Mouse (Mus musculus) heart, postnatal 4 days (tissue): ENCODE measurements around the gene Brwd1. TPM values are rescaled to one million over a fixed set of nuclear protein-coding genes. Genes with fewer than 3 reads are reported as not detected.
"Not testable (repeated sequence)": the region's sequence is repeated elsewhere in the genome, so short reads cannot be mapped to it uniquely, and the experiment has no call there.

ENCODE experiments used
- DNase-seq: peaks from one replicate; pipeline ENCODE4 v3.0.0; 2021
- total RNA-seq, 2 experiments: library from RNA; stranded (reverse); gene quantifications; 2 replicates each; pipeline ENCODE4 v1.2.3; 2021

The Brwd1 gene
- total RNA-seq, 2 experiments from 2014 or later, result 101 to 109 TPM

DNA sequence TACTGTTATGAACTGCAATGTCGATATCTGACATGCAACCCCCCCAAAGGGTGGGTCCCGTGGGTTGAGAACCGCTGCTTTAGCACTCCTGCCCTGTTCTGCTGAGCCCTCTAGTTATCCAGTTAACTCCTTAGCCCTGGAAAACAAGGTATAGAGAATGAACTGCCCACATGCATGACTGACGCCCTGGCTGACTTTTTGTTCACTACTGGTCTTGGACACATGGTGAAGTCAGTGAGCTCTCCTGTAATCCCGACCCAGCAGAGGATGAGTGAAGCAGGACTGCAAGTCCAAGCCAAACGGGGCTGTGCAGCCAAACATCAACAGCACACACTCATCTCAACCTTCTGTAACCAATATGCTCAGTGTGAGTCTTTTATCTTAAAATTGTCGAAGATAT is 1.8 kb downstream of the Brwd1 start:
- no peak for DNase-seq

DNA sequence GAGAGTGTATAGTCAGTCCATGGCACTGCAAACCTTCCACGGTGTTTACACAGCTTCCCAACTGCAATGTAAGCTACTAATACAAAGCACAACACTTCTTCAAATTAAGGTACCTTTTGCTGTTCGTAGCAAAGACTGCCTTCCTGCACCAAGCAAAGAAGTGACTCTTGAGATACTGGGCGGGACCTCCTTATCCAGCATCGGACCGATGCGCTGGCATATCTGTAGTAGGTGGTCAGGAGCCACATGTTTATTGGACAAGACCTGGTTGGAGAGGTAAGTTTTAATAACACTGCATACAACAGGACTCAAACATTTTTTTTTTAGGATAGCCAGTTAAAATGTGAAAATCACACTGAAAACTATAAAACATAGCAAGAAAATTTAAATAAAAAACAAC is 14.0 kb downstream of the Brwd1 start:
- no peak for DNase-seq

DNA sequence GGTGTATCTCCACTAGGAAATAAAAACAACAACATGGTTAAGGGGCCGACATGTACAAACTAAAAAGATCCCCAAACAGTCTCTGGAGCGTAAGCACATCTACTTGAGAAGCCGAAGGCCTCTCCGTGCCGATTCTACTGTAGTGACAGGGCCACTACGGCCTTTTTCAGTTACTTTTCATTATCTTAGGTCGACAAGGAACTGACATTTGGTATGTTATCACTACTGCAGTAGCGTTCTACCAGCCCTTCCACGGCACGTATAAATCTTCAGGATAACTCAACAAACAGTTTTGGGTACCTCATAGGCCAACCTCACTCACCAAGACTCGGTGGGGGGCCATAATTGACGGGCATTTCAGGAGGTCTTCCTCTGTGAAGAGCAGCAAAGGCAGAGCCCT is 16.2 kb downstream of the Brwd1 start:
- no peak for DNase-seq

DNA sequence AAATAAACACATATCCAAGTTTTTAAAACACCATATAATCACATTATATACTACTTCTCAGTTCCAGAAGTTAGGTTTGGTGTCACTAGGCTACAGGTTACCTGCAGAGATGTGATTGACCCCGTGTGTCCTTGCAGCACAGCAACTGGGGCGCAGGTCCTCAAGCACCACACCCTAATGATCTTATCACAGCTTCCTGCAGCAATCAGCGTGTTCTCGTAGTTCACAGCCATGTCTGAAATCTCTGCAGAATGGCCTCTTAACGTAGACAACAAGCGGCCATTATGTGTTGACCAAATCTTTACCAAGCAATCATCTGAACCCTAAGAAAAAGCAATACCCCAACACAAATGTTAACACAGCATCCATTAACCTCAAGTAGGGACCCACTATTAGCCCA is 17.7 kb downstream of the Brwd1 start:
- DNase-seq, result no peak

DNA sequence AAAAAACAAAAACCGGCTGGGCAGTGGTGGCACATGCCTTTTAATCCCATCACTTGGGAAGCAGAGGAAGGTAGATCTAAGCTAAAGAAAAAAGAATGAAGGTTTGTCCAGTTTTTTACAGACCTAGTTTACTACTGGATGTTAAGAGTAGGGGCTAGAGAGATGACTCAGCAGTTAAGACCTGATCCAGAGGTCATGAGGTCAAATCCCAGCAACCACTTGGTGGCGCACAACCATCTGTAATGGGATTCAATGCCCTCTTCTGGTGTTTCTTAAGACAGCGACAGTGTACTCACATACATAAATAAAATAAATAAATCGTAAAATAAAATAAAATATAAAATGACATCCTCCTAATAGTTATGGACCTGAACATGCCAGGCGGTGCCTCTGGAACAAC is 38.2 kb downstream of the Brwd1 start:
- peak; percentile 52 for DNase-seq

DNA sequence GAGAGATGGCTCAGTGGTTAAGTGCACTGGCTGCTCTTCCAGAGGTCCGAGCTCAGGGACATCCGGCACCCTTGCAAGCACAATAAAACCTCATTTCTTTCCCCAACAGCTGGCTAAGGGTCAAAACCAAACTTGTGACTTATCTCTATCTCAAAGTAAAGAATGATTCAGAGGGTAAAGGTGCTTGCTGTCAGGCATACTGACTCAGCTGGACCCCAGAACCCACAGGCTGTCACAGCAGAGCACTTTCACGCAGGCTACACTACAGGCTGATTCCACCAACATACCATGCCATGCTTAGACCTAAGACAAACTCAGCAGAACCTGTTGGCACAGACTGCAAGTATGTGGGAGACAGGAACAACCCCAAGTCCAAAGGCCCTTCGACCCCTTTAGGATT is 41.6 kb downstream of the Brwd1 start:
- no peak for DNase-seq

DNA sequence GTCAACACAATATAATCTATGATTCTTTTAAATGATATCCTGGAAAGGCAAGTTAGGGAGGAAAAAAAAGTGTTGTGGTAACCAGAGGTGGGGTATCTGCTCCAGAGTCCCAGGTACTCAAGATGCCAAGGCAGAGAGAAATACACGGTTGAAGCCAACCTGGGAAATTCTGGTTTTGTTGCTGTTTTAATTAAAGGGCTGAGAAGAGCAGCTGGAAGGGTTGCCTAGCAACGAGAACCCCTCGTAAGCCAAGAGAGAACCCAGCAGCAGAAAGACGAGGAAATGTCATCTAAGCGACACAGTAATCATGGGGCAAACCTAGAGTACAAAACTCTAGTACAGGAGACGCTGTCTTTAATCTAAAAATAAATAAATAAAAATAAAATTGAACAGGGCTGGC is 42.8 kb downstream of the Brwd1 start:
- no peak for DNase-seq

DNA sequence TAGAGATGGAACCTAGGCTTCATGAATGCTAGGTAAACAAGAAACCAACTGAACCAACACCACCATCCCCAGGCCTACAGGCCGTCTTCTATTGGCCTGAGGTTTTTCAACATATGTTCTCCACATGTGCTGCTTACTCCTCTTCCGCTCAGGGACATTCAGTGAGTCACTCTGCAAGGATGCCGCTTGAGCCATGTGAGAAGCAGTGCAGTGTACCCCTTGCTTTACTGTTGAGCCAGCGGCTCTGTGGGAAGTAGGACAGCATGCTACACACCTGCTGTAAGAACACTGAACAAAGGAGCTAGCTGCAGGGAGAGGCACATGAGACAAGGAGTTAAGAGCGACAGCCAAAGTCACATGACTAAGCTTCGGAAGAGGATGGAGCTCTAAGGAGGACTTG is 47.9 kb downstream of the Brwd1 start:
- DNase-seq, result no peak

DNA sequence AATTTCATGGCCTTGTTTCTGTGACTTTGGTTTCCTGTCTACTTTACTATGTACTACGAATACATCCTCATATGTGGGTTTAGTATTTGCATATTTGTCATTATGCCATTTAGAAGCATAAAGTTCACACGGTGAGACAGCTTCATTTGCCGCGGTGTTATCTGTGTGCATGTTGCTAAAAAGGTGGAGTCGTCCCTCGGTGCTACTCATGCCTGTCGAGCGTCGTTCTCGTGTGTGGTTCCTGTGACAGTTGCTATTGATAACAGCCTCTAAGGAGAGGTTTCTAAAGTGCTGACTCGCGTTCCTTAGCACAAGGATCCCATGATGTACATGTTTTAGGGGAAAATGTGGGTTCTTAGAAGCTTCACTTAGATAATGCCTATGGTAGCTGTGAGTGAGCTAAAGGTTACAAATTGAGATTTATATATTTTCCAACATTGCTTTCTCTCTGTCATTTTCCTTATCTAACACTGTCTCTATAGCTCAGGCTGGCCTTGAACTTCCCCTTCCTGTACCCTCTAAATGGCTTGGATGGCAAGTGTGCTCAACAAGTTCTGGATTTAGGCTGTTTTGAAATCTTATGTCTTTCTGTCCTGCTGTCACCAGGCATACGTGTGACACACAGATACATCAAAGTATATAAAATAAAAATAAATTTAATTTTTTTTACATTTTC is 49.8 kb downstream of the Brwd1 start:
- DNase-seq, result no peak

DNA sequence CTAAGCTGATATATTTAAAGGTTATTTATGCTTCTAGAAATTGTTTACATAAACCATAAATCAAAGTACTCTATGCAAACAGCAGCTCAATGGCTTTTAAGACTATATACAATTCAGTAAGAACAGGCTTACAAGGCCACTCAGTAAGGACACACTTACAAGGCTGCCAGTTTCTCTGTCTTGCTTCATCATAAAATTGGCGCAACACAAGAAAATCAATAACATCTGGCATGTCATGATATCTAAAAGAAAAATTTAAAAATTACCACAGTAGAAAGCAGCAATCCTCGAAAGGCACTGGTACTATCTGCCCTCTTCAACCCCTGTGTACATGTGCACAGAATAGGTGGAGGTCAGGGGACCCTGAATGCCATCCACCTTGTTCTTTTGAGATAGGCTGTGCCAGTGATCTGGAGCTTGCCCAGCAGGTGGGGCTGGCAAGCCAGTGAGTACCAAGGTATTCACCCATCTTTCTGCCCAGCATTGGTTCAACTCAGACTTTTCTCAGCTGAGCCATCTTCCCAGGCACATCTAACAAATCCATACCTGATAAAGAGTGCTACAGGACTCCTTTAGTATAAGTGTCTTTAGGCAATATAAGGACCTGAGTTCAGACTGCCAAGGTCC is 51.7 kb downstream of the Brwd1 start:
- DNase-seq, result peak; percentile 30

DNA sequence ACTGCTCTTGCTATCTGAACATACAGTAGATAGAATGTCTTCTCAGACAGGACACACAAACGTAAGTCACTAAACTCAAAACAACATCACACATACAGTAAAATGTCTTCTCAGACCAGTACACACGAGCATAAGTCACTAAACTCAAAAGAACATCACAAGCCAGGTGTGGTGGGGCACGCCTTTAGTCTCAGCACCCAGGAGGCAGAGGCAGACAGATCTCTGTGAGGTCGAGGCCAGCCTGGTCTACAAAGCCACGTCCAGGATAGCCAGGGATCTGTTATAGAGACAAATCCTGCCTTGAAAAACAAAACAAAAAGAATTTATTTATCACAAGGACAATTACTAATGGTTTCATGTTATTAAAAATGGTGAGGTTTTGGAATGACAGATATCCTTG is 56.1 kb downstream of the Brwd1 start:
- DNase-seq, result no peak

DNA sequence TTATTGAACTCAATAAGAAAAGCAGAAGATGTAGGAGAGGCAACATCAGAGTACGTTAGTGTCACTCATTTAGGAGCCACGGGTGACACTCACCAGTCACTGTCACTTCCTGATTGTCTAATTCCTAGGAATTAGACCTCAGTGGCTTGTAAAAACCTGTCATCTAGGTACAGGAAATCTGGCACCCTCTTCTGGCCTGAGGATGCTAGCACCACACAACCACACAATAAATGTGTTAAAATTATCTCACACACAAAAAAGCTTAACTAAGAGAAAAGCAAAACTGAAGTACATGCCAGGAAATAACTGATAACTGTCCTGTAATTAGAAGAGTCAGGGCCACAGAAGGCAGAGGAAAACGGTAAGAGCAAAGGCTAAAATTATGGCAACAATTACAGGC is 57.1 kb downstream of the Brwd1 start:
- DNase-seq, result no peak

DNA sequence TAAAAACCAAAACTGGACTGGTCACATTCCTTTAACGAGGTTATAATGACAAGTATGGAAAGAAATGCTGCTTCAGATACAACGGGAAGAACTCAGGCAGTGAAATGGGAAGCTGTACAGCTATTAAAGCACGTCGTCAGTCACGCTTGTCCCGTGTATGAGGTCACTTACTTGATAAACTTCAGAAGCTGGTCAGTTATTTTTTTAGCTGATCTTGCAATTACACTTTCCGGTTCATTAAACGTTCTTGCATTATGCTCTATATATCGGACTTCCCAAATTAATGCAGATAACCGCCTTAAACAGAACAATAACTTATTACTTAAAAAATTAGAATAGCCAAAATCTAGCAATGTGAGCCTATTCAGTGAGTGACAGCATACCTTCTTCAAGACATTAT is 61.3 kb downstream of the Brwd1 start:
- DNase-seq, result no peak

DNA sequence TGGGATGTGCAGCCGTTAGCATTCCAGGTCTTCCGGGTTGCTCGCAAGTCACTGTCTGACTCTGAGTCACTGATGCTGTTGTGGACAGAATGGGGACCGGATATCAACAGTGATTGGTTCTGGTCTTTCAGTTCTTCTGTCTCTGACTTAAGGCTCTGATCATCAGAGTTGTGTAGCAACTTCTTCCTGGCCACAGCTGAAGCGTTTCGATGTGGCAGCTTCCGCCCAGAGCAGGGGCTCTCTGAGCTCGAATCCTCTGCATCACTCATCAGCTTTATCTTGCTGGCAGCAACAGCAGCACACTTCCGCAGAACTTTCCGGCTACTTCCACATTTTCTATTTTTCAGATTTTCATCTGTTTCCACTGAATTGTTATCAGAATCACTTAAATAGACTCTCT is 73.2 kb downstream of the Brwd1 start:
- DNase-seq, result not testable (repeated sequence)

DNA sequence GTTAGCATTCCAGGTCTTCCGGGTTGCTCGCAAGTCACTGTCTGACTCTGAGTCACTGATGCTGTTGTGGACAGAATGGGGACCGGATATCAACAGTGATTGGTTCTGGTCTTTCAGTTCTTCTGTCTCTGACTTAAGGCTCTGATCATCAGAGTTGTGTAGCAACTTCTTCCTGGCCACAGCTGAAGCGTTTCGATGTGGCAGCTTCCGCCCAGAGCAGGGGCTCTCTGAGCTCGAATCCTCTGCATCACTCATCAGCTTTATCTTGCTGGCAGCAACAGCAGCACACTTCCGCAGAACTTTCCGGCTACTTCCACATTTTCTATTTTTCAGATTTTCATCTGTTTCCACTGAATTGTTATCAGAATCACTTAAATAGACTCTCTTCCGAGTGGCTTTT is 78.0 kb downstream of the Brwd1 start:
- DNase-seq, result not testable (repeated sequence)

DNA sequence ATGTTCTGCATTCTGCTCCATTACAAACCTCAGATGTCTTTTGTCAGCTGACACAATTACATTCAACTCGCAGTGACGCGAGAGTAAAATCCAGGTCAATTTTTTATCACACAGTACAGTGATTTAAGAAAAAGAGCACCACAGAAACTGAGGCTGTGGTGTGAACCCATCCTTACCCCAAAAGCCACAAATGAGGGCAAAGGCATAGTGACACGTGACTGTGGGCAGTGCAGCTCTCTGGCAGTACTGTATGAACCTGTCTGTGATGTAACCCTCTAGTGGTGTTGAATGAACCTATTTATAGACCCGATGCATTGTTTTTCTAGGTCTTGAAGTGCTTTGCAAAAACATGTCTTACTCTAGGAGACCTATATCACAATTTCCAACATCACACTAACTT is 83.0 kb downstream of the Brwd1 start:
- DNase-seq, result no peak

DNA sequence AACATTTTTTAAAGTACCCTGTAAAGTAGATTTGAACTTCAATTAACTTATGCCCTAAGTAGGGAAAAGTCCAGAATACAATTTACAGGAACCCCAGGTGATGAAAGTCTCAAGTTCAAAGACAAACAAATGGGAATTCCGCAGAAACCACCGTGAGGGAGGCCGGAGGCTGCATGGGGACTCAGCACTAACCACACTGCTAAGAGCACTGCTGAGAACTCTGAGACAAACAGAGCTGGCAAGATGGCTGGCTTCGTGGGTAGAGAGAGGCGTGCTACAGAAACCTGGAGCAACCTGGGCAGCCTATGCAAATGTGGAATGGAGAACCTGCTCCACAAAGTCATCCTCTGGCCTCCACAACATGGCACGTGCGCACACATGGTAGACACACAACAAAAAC is 86.2 kb downstream of the Brwd1 start:
- DNase-seq, result no peak

DNA sequence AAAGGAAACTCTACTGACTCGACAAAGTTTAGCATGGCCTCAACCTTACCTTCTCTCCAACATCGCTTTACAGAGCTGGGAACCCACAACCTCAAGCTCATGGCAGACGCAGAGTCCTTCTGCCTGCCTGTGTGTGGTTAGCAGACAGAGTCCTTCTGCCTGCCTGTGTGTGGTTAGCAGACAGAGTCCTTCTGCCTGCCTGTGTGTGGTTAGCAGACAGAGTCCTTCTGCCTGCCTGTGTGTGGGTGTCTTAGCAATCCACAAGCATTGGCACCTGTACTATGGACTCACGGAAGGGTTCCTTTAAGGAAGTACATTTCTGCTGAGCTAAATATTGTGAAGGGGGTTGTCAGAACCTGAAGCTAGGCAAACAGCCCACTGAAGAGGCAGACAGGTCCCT is 87.8 kb downstream of the Brwd1 start:
- not testable (repeated sequence) for DNase-seq

DNA sequence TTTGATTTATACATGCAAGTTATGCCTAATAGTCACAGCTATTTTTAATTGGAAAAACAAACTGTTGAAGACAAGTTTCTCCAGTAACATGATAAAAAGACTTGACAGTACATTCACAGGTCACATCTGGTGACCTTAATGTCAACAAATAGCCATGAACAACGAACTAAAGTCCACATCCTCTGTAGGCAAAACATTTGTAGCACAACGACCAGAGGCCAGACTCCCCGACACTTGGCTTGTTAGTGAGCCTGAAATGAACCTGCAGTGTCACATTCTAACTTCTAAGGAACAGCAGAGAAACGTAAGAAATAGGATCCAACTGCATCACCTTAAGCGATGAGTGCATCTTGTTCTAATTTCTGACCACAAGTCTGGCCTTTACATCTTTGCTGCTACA is 89.7 kb downstream of the Brwd1 start:
- no peak for DNase-seq

DNA sequence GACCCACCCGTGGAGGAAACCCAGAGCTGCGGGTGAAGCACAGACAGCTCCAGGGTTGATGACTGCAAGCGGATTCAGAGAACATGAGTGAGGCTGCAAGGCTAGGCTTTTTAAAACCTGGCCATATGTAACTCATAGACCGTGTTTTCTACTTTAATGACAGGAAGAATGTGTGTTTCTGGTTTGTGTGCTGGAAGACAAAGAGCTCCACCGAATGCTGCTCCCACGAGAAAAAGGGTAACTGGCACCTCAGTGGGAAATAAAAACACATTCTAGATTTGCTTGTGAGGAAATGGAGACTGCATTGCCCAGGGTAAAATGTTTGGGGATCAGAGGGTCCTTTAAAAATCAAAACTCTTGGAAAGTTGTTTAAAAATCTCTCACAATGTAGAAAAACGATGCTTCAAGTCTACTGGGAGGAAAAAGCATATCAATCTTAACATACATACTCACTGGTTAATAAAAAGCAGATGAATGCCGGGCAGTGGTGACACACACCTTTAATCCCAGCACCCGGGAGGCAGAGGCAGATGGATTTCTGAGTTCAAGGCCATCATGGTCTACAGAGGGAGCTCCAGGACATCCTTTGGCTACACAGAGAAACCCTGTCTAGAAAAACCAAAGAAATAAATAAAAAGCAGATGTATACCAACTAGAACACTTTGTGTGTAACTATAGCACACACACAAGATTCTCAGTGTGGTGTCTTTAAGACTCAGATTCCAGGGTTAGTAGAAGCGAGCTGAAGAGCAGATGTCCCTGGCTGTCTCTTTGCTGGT is 91.0 kb downstream of the Brwd1 start:
- DNase-seq, result no peak

DNA sequence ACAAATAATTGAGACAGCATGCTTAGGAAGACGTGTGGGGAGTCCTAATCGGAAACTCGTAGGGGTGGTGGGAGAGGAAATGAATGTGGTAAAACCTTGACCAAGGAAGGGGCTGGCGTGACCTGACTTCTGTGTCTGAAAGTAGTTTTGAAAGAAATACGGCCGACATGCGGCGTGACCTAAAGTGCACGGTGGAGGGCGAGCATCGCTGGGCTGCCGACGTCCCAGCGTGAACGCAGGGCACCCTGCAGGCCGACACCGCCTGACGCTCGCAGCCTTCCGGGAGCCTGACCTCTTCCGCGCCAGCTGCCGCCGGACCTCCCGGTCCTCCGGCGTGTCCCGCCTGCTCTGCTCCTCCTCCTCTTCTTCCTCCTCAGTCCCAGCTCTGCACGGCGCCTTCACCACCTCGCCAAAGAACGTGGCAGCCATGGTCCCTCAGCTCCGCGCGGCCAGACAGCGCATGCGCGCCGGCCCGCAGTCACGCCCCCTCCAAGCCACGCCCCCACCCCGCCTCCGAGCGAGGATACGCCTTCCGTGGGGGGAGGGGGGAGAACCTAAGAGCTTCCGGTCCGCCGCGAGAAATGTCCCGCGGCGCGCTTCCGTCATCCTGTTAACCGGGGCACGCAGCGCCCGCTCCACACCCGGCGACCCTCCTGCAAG is 91.7 kb downstream of the Brwd1 start, which contains the start of gene Psmg1:
Psmg1 (minus strand) TSS at position 499 of the 660 bp plus-strand sequence.
- DNase-seq, result peak; percentile 99

DNA sequence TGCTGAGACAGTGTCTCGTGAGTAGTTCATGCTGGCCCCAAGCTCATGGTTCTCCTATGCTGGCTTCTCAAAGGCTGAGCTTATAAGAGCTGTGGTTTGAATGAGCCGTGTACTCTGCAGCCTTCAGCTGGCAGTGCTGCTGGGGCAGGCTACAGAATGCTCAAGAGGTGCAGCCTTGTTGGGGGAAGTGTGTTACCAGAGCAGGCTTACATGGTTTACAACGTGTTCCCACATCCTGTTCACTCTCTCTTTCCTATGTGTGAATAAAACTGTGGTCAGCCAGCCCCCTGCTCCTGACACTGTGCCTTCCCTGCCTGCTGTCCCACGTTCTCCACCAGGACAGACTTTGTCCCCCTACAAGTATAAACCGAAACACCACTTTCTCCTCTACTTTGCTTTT is 97.4 kb downstream of the Brwd1 start:
- no peak for DNase-seq

DNA sequence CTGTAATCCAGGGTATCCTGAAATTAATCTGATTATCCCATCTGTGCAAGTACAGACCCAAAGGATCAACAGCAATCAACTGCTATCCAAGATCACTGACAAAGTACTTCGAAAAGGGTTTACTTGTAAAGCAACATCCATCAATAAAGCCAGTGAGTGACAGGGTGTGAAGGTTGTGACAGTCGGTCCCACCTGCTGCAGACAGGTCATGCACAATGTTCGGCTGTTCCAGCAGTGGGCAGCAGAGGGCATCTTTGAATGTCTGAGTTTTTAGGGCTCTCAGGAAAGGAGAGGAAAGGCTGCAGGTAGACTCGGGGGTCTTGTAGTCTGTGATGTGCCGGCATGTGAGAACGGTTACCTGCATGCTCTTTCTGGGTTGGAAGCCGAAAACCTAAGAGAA is 98.7 kb downstream of the Brwd1 start:
- DNase-seq, result no peak
